23 mouse cellular contexts compared by ENCODE assay signal in the genomic region with DNA sequence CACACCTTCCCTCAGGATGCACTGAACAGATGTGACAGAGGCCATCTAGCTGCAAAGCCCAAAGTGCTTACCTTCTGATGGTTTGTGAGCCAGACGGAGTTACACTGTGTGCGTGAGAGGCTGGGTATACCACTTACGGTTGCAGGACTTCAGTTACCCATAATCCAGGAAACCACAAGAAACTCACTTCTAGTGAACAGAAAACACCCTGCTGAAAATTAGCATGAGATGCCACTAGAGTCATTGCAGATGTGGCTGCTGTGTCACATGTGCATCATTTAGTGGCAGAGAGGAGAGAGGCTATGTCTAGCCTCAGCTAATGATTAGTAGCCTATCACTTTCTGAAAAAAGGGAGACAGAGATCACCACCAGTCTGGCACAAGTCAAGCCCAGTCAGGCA. TPM values are rescaled to one million over a fixed set of nuclear protein-coding genes. Genes with fewer than 3 reads are reported as not detected.
DNase-seq lines count a peak whose midpoint lies in the region; ATAC-seq and TF ChIP-seq lines count a peak whose summit lies in the region.
"Had no signal": no experiment of that assay in that cellular context is flagged by ENCODE, and none has a peak within 500 bp of the region (broad histone marks: within the 10 kb centered on the region; RNA-seq: fewer than 3 reads in every experiment).

No protein-coding gene starts in this region.

- H3K9me3 ChIP-seq in CH12.LX (replicated peaks; ENCODE audit: low read length), result no peaks in the 10 kb centered on the region
- H3K9me3 ChIP-seq in forebrain, embryonic 12.5 days, result no peaks in the 10 kb centered on the region
- H3K9me3 ChIP-seq in forebrain, embryonic 11.5 days (ENCODE audit: control insufficient read depth, low read length), result no peaks in the 10 kb centered on the region
- H3K9me3 ChIP-seq: embryonic facial prominence, embryonic 10.5 days; embryonic facial prominence, embryonic 12.5 days; forebrain, embryonic 13.5 days; forebrain, embryonic 15.5 days had no signal

- H3K36me3 ChIP-seq in CH12.LX (replicated peaks in 1 of 2; ENCODE audit: control insufficient read depth in 1 of 2, insufficient read depth in 1 of 2, low read length in 1 of 2), result no peaks in the 10 kb centered on the region
- no peaks in the 10 kb centered on the region for H3K36me3 ChIP-seq in forebrain, embryonic 12.5 days (replicated peaks)
- H3K36me3 ChIP-seq in forebrain, embryonic 11.5 days (ENCODE audit: control insufficient read depth, insufficient read depth, low read length), result no peaks in the 10 kb centered on the region
- H3K36me3 ChIP-seq: embryonic facial prominence, embryonic 10.5 days; embryonic facial prominence, embryonic 12.5 days; forebrain, embryonic 15.5 days had no signal

- H3K27me3 ChIP-seq in CH12.LX (replicated peaks), result peaks cover 2% of the 10 kb centered on the region
- no peaks in the 10 kb centered on the region for H3K27me3 ChIP-seq in forebrain, embryonic 12.5 days
- no peaks in the 10 kb centered on the region for H3K27me3 ChIP-seq in forebrain, embryonic 11.5 days (ENCODE audit: control insufficient read depth, insufficient read depth, low read length)
- H3K27me3 ChIP-seq: embryonic facial prominence, embryonic 12.5 days; forebrain, embryonic 13.5 days; forebrain, embryonic 15.5 days had no signal

- no peak overlapping the region for H3K9ac ChIP-seq in CH12.LX (ENCODE audit: insufficient read depth, low read depth)
- no peak overlapping the region for H3K9ac ChIP-seq in forebrain, embryonic 12.5 days
- no peak overlapping the region for H3K9ac ChIP-seq in forebrain, embryonic 11.5 days (ENCODE audit: low read length)
- H3K9ac ChIP-seq: embryonic facial prominence, embryonic 12.5 days; forebrain, embryonic 13.5 days; forebrain, embryonic 15.5 days; forebrain, postnatal 0 days had no signal

- no peak overlapping the region for H3K4me3 ChIP-seq in CH12.LX (replicated peaks in 1 of 3; ENCODE audit: low read depth in 2 of 3, low read length in 2 of 3, poor library complexity in 1 of 3)
- H3K4me3 ChIP-seq in forebrain, embryonic 12.5 days (replicated peaks), result no peak overlapping the region
- no peak overlapping the region for H3K4me3 ChIP-seq in left cerebral cortex, adult 2 months
- H3K4me3 ChIP-seq in forebrain, embryonic 11.5 days (ENCODE audit: low read depth, low read length), result no peak overlapping the region
- H3K4me3 ChIP-seq: embryonic facial prominence, embryonic 10.5 days; embryonic facial prominence, embryonic 12.5 days; forebrain, embryonic 13.5 days; forebrain, embryonic 15.5 days had no signal

- peak; percentile 38; the same call in 1 of the 2 replicates for ATAC-seq in granulocyte monocyte progenitor cell, adult 5-6 weeks (replicated peaks; ENCODE audit: poor library complexity, severe bottlenecking)
- ATAC-seq in megakaryocyte progenitor cell, adult 5-6 weeks (replicated peaks; ENCODE audit: poor library complexity), result peak; percentile 61; the same call in 1 of the 2 replicates
- ATAC-seq in forebrain, embryonic 12.5 days (ENCODE audit: low FRiP score), result no peak
- no peak for ATAC-seq in forebrain, embryonic 11.5 days (replicated peaks; ENCODE audit: low FRiP score)
- ATAC-seq: CD4-positive, CD25-positive, alpha-beta regulatory T cell, adult 4 months; forebrain, embryonic 13.5 days; forebrain, embryonic 15.5 days; forebrain, postnatal 0 days had no signal

- peak; percentile 43; the same call in 1 of the 2 replicates for TF ChIP-seq EP300 in CH12.LX (IDR thresholded peaks at IDR 0.05; ENCODE audit: low read length)

- intact Hi-C loops in left cerebral cortex, adult 2 months (cut with DNase I), result no loop called here

- H3K4me1 ChIP-seq in CH12.LX (ENCODE audit: control insufficient read depth in 1 of 2, insufficient read depth in 2 of 2), result peaks cover 4 to 29% of the 10 kb centered on the region in 2 experiments; a peak in 3 of 4 replicates
- no peaks in the 10 kb centered on the region for H3K4me1 ChIP-seq in forebrain, embryonic 12.5 days
- H3K4me1 ChIP-seq in forebrain, embryonic 11.5 days (replicated peaks; ENCODE audit: control insufficient read depth, insufficient read depth, low read length), result no peaks in the 10 kb centered on the region
- H3K4me1 ChIP-seq: embryonic facial prominence, embryonic 10.5 days; embryonic facial prominence, embryonic 12.5 days; forebrain, embryonic 13.5 days; forebrain, embryonic 15.5 days had no signal

- H3K79me2 ChIP-seq in CH12.LX (replicated peaks; ENCODE audit: control insufficient read depth, extremely low read depth, insufficient read depth, poor library complexity, severe bottlenecking), result no peaks in the 10 kb centered on the region

- DNase-seq in 416B (ENCODE audit: low read depth) (peak; percentile 9), CH12.LX (ENCODE audit: extremely low read depth) (peak; percentile 62)
- DNase-seq in left cerebral cortex, adult 2 months (ENCODE audit: extremely low spot score in 1 of 2, low spot score in 2 of 2), result no peak
- DNase-seq in forebrain, embryonic 11.5 days (ENCODE audit: low spot score), result no peak
- DNase-seq: adrenal gland, adult 2 months; adrenal gland, postnatal 10 days; adrenal gland, postnatal 25 days; B cell, adult 2 months; cerebellum, adult 11 months; cerebellum, adult 18-20 months; cerebellum, adult 8-10 months; cerebellum, adult 9-11 months; cerebellum, postnatal 14 days; cerebellum, postnatal 36 days; forebrain, postnatal 0 days had no signal

- 97% methylated on average over 3 of the region's 3 CpGs for WGBS in forebrain, embryonic 12.5 days
- 92% methylated on average over 3 of the region's 3 CpGs for WGBS in forebrain, embryonic 11.5 days

- in situ Hi-C loops in CH12.LX (cut with MboI; ENCODE audit: low pct_ligation_motif_present, low pct_unique_long_range_greater_than_20kb, low sequenced_read_pairs), result loop anchor here (5.0 kb wide), 1 partner anchor 37 kb away; no protein-coding TSS in a partner anchor

- no peak for TF ChIP-seq RAD21 in CH12.LX (IDR thresholded peaks at IDR 0.05; ENCODE audit: low read depth, low read length)

- H3K27ac ChIP-seq in CH12.LX (ENCODE audit: insufficient read depth, low read depth), result no peak overlapping the region
- no peak overlapping the region for H3K27ac ChIP-seq in forebrain, embryonic 12.5 days
- no peak overlapping the region for H3K27ac ChIP-seq in left cerebral cortex, adult 2 months
- no peak overlapping the region for H3K27ac ChIP-seq in forebrain, embryonic 11.5 days (ENCODE audit: low read depth, low read length)
- H3K27ac ChIP-seq: embryonic facial prominence, embryonic 10.5 days; embryonic facial prominence, embryonic 12.5 days; forebrain, embryonic 13.5 days; forebrain, embryonic 15.5 days had no signal

- TF ChIP-seq CTCF in CH12.LX (conservative IDR thresholded peaks at IDR 0.05 in 1 of 2, IDR thresholded peaks at IDR 0.05 in 1 of 2; ENCODE audit: low read depth in 2 of 2, low read length in 2 of 2), result no peak
- no peak for TF ChIP-seq CTCF in left cerebral cortex, adult 2 months (IDR thresholded peaks at IDR 0.05)

- dilution Hi-C loops in CH12.LX (cut with MboI; ENCODE audit: extremely low pct_ligation_motif_present, extremely low pct_unique_long_range_greater_than_20kb, low sequenced_read_pairs), result no loop called here

- H3K4me2 ChIP-seq in CH12.LX (ENCODE audit: insufficient read depth, low read depth, poor library complexity, severe bottlenecking), result peak overlapping the region; percentile 75
- H3K4me2 ChIP-seq in forebrain, embryonic 12.5 days, result no peak overlapping the region
- no peak overlapping the region for H3K4me2 ChIP-seq in forebrain, embryonic 11.5 days (ENCODE audit: low read depth, low read length, severe bottlenecking)
- H3K4me2 ChIP-seq: embryonic facial prominence, embryonic 12.5 days; forebrain, embryonic 13.5 days; forebrain, embryonic 15.5 days had no signal

- TF ChIP-seq POLR2A in CH12.LX (IDR thresholded peaks at IDR 0.05; ENCODE audit: low read depth, low read length), result no peak

TF ChIP-seq in CH12.LX, 34 proteins besides CTCF, POLR2A, EP300 and RAD21 (continues in another document):
- TF ChIP-seq IRF4 (IDR thresholded peaks at IDR 0.05; ENCODE audit: low read depth, low read length), result peak; percentile 57
- TF ChIP-seq ZC3H11A (IDR thresholded peaks at IDR 0.05; ENCODE audit: low read depth, low read length), result no peak
- no peak for TF ChIP-seq MAFK (IDR thresholded peaks at IDR 0.05; ENCODE audit: insufficient replicate concordance, low read length)
- peak; percentile 53 for TF ChIP-seq BHLHE40 (IDR thresholded peaks at IDR 0.05; ENCODE audit: low read depth, low read length)
- no peak for TF ChIP-seq ELF1 (IDR thresholded peaks at IDR 0.05; ENCODE audit: low read depth, low read length)
- TF ChIP-seq SMC3 (IDR thresholded peaks at IDR 0.05; ENCODE audit: low read depth, low read length), result no peak
- no peak for TF ChIP-seq E2F4 (IDR thresholded peaks at IDR 0.05; ENCODE audit: insufficient replicate concordance, low read depth, low read length)
- no peak for TF ChIP-seq HCFC1 (IDR thresholded peaks at IDR 0.05; ENCODE audit: low read depth, low read length)
- TF ChIP-seq USF2 (conservative IDR thresholded peaks at IDR 0.05; ENCODE audit: low read depth, low read length), result peak; percentile 36; the same call in 1 of the 2 replicates

RNA-seq across cellular contexts. Expression of gene Nxt1, which starts 47.9 kb away (rescaled TPM):
- total RNA-seq in CH12.LX (2012; rRNA removed) (68.2 and 84.7 TPM in 2 replicates), CH12.LX (2014; rRNA removed) (125 and 127 TPM in 2 replicates)
- 77.1 and 80.6 TPM in 2 replicates for polyA plus RNA-seq in CH12.LX (2012; ENCODE audit: insufficient read length, low read depth)
- total RNA-seq in granulocyte monocyte progenitor cell, adult 5-6 weeks (2014; fragmentation: Nextera tagmentation), result 104 and 106 TPM in 2 replicates
- total RNA-seq in granulocyte monocyte progenitor cell, adult 5-6 weeks (2017), result 64.1 and 76.1 TPM in 2 replicates
- 109 and 113 TPM in 2 replicates for total RNA-seq in megakaryocyte progenitor cell, adult 5-6 weeks (2015)
- 48.6 and 50.6 TPM in 2 replicates for total RNA-seq in megakaryocyte progenitor cell, adult 5-6 weeks (2017)
- polyA plus RNA-seq in forebrain, embryonic 12.5 days (2016; fragmentation: Nextera tagmentation; extraction: Ambion mirVana), result 109 and 114 TPM in 2 replicates
- 10 to 100 TPM; 11.7 to 12.0 TPM for total RNA-seq in left cerebral cortex, adult 2 months (2021)
- polyA plus RNA-seq in forebrain, embryonic 11.5 days (2014; fragmentation: Nextera tagmentation; extraction: Ambion mirVana), result 134 and 151 TPM in 2 replicates

RNA-seq across cellular contexts. Expression of gene Gzf1, which starts 56.3 kb away (rescaled TPM):
- total RNA-seq in CH12.LX (2012; rRNA removed) (7.3 and 9.5 TPM in 2 replicates), CH12.LX (2014; rRNA removed) (8.1 and 8.5 TPM in 2 replicates)
- polyA plus RNA-seq in CH12.LX (2012; ENCODE audit: insufficient read length, low read depth), result 5.5 and 5.8 TPM in 2 replicates
- total RNA-seq in granulocyte monocyte progenitor cell, adult 5-6 weeks (2014; fragmentation: Nextera tagmentation), result 11.2 and 15.5 TPM in 2 replicates
- total RNA-seq in granulocyte monocyte progenitor cell, adult 5-6 weeks (2017), result 18.9 and 19.9 TPM in 2 replicates
- 15.4 and 16.1 TPM in 2 replicates for total RNA-seq in megakaryocyte progenitor cell, adult 5-6 weeks (2015)
- total RNA-seq in megakaryocyte progenitor cell, adult 5-6 weeks (2017), result 18.7 and 20.9 TPM in 2 replicates
- polyA plus RNA-seq in forebrain, embryonic 12.5 days (2016; fragmentation: Nextera tagmentation; extraction: Ambion mirVana), result 22.8 and 25.7 TPM in 2 replicates
- total RNA-seq in left cerebral cortex, adult 2 months (2021), result 10 to 100 TPM; 29.0 to 30.0 TPM
- polyA plus RNA-seq in forebrain, embryonic 11.5 days (2014; fragmentation: Nextera tagmentation; extraction: Ambion mirVana), result 27.8 and 29.3 TPM in 2 replicates

Comparison
In these comparisons a context has a peak if more than half of its experiments do, and no peak if none do; other contexts are left out.
1. DNase-seq: peak in 416B (single experiment) and CH12.LX (single experiment); none in left cerebral cortex, adult 2 months (0 of 2) and forebrain, embryonic 11.5 days (single experiment).
2. ATAC-seq: peak in granulocyte monocyte progenitor cell, adult 5-6 weeks (single experiment) and megakaryocyte progenitor cell, adult 5-6 weeks (single experiment); none in forebrain, embryonic 12.5 days (single experiment) and forebrain, embryonic 11.5 days (single experiment).